Mouse (Mus musculus) heart, adult 8-10 months (tissue): ENCODE measurements around the gene Kcnrg. TPM values are rescaled to one million over a fixed set of nuclear protein-coding genes. Genes with fewer than 3 reads are reported as not detected.

Experiments
- DNase-seq: peaks from one replicate; pipeline ENCODE4 v3.0.0; 2022; ENCODE audit warnings: low spot score
- microRNA-seq: library from miRNA; unstranded; fragments of <30 nt; microRNA quantifications from one replicate; pipeline ENCODE4 v1.2.0, GENCODE M21; 2022
- total RNA-seq, 4 experiments: library from RNA; stranded (reverse); gene quantifications; 2 replicates each; pipeline ENCODE4 v1.2.4; 2022

Gene Kcnrg
- total RNA-seq, 4 experiments from 2014 or later = 0.12 to 0.16 TPM; not detected in 2

DNA sequence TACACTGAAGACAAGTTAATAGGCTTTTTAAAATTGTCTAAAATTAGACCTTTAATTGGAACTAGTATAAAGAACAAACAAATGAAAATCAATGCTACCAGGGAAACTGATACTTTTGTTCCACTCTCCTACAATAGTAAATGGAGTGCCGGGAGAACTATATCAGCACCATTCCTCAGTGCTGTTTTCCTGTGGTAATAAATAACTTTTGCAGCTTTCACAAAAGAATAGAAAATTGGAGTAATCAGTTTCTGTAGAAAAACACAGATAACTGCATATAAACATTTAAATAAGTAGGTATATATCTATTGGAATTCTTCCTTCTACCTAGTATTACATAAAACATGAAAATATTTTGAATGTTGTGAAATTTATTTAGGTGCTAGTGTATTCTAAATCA lies 38.3 kb downstream of the Kcnrg start:
- DNase-seq = no peak

DNA sequence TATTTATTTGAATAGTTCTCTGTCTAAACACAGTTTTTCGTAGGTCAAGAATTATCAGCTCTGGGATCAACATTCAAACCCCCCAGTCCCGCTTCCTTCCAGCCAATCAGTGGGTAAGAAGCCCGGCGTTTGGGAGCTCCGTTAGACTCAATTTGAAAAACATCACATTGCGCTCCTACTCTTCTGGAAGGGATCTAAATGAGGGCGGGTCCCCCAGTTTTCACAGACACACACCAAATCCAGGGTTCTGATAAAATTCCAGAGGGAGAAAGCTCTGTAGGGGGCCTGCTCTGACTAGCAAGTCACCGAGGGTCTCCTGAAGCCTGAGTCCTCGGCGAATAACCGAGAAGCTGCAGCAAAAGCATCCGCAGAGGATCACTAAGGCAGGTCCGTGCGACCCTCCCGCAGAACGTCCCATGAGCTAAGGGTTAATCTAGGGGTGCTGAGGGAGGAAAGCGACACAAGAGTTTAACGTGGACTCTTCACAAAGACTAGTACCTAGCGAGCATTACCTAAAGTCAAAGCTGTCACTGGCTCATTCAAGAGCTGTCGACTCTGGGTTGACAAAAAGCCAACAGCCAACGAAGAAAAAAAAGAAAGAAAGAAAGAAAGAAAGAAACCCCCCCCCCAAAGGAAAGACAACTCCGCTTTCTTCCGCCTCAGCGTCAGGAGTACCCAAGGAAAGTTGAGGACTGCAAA lies 40.1 kb downstream of the Kcnrg start:
- peak; percentile 46 for DNase-seq

DNA sequence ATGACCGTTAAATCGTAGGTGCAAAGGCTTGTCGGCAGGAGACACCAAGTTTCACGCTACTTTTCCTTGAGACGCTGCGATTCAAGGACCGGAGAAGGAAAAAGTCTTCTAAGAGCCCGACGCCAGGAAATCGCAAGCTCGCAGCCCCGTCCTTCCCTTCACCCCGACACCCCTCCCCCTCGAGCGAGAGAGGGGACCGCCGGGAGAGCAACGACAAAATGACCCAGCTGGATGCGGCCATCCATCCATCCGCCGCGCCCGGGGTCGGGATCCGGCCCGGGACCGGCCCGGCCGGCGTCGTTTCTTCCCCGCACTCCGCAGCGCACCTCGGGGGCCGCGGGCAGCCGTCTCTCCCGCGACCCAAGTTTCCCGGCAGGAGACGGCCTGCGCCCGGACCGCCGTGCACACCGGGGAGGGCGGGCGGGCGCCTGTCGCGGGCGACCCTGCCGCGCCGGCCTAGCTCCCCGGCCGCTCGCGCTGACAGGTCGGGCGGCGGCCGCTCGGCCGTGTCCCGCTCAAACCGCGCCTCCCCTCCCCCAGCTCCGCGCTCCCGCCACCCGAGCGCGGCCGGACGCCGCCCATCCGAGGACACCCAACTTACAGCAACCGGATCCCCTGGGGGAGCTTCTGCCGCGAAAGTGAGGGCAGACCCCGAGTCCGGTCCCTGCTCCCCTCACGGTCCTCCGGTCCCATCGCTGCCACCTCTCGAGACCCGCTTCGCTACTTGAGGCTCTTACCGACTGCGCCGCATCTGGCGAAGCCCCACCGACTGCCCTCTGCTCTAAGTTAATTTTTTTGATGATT lies 40.8 kb downstream of the Kcnrg start:
- no peak for DNase-seq

DNA sequence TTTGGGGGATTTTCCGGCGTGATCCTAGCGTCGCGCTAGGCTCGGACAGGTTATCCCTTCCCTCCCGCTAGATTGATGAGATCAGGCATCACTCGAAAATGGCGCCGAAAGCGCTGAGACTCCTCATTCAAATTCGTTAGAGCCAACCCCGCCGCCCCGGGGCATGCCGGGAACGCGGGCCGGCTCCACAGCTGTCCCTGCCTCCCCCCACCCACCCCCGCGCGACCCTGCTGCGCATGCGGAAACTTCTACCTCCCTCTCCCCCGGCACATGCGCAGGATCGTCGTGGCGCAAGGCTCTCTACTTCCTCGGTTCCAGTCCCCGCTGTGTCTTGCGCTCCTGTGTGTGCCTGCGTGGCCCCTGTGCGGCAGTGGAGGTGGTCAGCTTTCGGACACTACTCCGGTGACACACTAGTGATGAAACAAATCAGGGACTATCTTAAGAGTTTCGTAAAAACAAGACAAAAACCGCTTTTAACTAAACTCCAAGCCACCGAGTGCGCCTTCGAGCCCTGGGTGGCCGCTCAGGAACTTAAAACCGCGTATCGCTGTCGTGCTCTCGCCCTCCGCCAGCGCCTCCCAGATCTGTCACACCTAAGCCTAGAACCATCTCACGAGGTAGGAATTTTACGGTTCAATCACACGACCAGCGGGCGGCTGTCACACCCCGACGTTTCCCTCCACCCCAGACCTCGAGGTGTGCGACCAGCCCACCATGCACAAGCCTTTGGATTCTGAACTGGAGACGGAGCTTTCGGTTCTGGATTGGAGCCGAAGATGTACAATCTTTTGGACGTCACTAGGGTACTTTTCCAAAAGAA lies 41.6 kb downstream of the Kcnrg start:
- peak; percentile 94 for DNase-seq

DNA sequence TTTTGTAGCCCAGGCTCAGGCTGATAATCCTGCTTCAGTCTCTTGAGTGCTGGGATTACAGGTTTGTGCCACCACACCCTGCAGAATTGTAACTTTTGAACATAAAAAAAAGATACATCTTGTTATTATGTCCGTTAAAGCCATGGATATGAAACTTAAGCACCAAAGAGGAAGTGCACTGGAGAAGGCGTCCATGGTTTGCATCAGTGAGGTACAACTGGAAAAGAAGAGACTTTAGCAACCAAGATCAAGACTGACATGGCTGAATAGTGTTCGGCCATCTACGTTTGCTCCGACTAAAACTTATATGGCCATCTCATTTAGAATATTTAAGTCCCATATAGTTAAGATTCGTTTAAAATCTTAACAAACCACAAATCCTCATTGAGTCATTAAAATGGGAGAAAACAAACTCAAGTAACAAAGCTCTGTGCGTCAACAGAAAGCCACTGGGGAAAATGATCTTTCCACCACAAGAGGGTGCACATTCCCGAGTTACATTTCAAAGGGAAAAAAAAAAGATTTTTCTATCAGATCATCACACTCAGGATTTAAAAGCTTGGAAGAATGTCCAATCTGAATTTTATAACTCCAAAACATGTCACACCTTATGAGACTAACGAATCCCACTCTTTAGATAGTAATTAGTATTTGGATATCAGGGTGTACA lies 43.2 kb downstream of the Kcnrg start:
- peak; percentile 48 for DNase-seq

DNA sequence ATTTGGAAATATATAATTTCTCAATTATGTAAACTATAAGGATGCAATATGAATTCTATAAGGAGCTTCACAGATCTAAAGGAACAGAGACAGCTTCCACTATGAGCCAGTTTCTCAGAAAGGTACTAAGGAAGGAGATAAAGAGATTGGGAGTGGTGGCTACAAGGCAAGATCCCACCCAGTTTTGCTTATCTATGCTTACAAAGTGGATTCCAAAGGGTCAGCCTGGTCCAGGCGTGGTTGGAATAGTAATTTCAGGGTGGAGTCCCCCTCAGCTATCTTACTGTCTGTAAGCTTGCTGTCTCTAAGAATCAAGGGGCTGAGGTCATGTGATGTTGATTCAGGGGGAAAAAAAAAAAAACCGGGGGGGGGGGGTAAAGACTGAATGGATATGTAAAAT lies 49.2 kb downstream of the Kcnrg start:
- no peak for DNase-seq

DNA sequence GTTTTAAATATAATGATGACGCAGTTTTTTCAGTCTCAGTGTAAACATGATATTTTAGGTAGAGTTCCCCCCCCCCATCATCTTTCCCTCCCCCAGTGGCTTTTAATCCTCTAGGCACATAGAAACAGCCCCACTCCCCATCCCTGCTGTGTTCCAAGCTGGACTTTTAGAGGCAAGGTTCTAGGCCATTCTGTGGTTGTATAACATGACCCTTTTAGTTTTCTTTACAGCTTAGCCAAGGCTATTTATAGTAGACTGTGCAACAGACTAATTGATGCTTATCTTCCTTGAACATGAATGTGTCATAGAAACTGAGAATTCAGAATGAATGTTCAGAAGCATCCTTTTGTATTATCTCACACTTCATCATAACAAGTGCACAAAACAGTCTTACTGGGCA lies 54.2 kb downstream of the Kcnrg start:
- no peak for DNase-seq

DNA sequence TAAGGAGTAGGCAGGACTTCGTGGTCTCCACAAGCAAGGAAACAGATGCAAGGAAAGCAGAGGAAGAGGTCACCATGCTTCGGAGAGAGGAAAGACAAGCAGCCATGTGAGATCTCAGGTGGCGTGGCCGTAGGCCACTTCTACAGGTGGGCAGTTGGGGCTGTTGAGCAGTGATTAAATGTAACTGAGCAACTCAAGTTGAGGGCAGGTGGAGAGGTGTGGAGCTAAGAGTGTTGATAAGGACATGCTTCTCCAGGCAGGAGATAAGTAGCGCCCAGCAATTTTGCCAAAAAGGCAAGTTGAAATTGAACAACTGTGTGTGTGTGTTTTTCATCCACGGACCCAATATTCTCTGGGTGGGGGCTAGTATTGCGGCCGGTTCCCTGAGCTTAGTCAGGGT lies 55.0 kb downstream of the Kcnrg start:
- no peak for DNase-seq

Small RNA genes lying within 50 kb of the gene (microRNA-seq; reads per million reads assigned to microRNA genes)
- 993 reads per million, percentile 82 among the genes with 10 or more reads in this experiment for gene Mir15a
- gene Mir16-1 = 839 reads per million, percentile 80 among the genes with 10 or more reads in this experiment

Other genes starting within 250 kb of the Kcnrg start
- gene Ebpl, start 247.0 kb upstream of the Kcnrg start, total RNA-seq = 1 to 10 TPM; 1.3 to 1.6 (median 1.4) TPM
- 10 to 100 TPM; 51.4 to 63.7 (median 59.9) TPM for gene Kpna3, start 167.6 kb upstream of the Kcnrg start, total RNA-seq
- gene Spryd7, start 50.6 kb upstream of the Kcnrg start, total RNA-seq = 10 to 100 TPM; 52.6 to 61.9 (median 58.5) TPM
- gene Trim13, start 9.2 kb upstream of the Kcnrg start, total RNA-seq = 1 to 10 TPM; 7.1 to 8.6 (median 8.1) TPM